Mouse (Mus musculus) neural tube, embryonic 13.5 days (tissue): ENCODE data around the gene Snx14. TPM values are rescaled to one million over a fixed set of nuclear protein-coding genes. Genes with fewer than 3 reads are reported as not detected.
A peak's percentile ranks its signal among the peaks of the same experiment; 100 is the strongest.

Source experiments
- ATAC-seq: fragments of 200-750 bp; cut with Nextera tagmentation; 2 replicates; pipeline ENCODE4 v1.8.0; 2017; ENCODE audit warnings: low read depth, mild to moderate bottlenecking, moderate TSS enrichment, moderate library complexity
- H3K27ac ChIP-seq: fragments of 300-500 bp; sonication (generic); replicated peaks from 2 replicates; pipeline ENCODE4 v1.5.1; 2015; ENCODE audit warnings: moderate library complexity, mild to moderate bottlenecking, inconsistent platforms
- H3K27me3 ChIP-seq: fragments of 300-500 bp; sonication (generic); 2 replicates; pipeline ENCODE4 v1.6.1; 2015; ENCODE audit warnings: mild to moderate bottlenecking, inconsistent platforms
- H3K36me3 ChIP-seq: fragments of 300-500 bp; sonication (generic); 2 replicates; pipeline ENCODE4 v1.6.1; 2015; ENCODE audit warnings: mild to moderate bottlenecking, inconsistent platforms
- H3K4me1 ChIP-seq: fragments of 300-500 bp; sonication (generic); replicated peaks from 2 replicates; pipeline ENCODE4 v1.6.1; 2015; ENCODE audit warnings: inconsistent platforms
- H3K4me2 ChIP-seq: fragments of 300-500 bp; sonication (generic); 2 replicates; pipeline ENCODE4 v1.6.1; 2015; ENCODE audit warnings: inconsistent platforms, mild to moderate bottlenecking, moderate library complexity
- H3K4me3 ChIP-seq: fragments of 300-500 bp; sonication (generic); 2 replicates; pipeline ENCODE4 v1.5.1; 2015; ENCODE audit warnings: mild to moderate bottlenecking, inconsistent platforms
- H3K9ac ChIP-seq: fragments of 300-500 bp; sonication (generic); 2 replicates; pipeline ENCODE4 v1.6.1; 2015; ENCODE audit warnings: moderate library complexity, mild to moderate bottlenecking, inconsistent platforms
- H3K9me3 ChIP-seq: fragments of 300-500 bp; sonication (generic); 2 replicates; pipeline ENCODE4 v1.6.1; 2016; ENCODE audit warnings: inconsistent platforms
- WGBS: fragments of 180-500 bp; shearing (Covaris S2); methylation state at CpG from one replicate; pipeline ENCODE4 v1.1.7; 2015; 5-methylcytosine and 5-hydroxymethylcytosine counted together
- polyA plus RNA-seq: library from polyadenylated mRNA; unstranded; fragments of >200 nt; fragmentation: Nextera tagmentation; extraction: Ambion mirVana; gene quantifications from 2 replicates; pipeline ENCODE4 v1.2.1, GENCODE M21; 2015

Gene Snx14
- polyA plus RNA-seq, 1 experiment from 2014 or later = 26.6 TPM

DNA sequence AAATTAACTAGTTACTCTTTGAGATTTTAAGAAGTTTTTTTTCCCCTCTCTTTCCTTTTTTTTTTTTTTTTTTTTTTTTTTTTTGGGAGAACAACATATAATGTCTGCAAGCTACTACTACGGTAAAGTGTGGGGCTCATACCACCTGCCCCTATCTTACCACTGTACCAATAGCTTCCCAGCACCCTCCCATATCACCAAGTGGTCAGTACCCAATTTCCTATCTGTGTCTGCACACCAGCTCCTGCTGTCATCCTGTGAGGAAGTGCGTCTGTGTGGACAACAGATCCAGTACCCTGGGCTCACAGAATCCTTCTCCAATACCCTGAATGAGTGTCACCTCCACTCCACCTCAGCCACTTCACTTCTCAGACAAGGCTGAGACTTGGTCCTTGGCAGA, 79.6 kb downstream of the Snx14 start:
- Histone ChIP-seq H3K4me3 (no peak overlapping the region), H3K4me1 (peaks cover 8% of the 10 kb centered on the region), H3K9me3 (no peaks in the 10 kb centered on the region), H3K27ac (no peak overlapping the region), H3K4me2 (no peak overlapping the region), H3K27me3 (no peaks in the 10 kb centered on the region), H3K9ac (no peak overlapping the region), H3K36me3 (no peaks in the 10 kb centered on the region)
- no peak for ATAC-seq
- WGBS = 87% methylated on average over 2 of the region's 2 CpGs

- Histone ChIP-seq H3K4me1 (peaks cover 14% of the 10 kb centered on the region), H3K9ac (no peak overlapping the region), H3K4me2 (no peak overlapping the region), H3K27ac (no peak overlapping the region), H3K9me3 (no peaks in the 10 kb centered on the region), H3K36me3 (no peaks in the 10 kb centered on the region), H3K27me3 (no peaks in the 10 kb centered on the region), H3K4me3 (no peak overlapping the region)
- 60% methylated on average over 3 of the region's 3 CpGs for WGBS
- ATAC-seq = no peak
Measured at GRCm38 (mm10) chr9:88357173-88357572, 81.6 kb downstream of the Snx14 start.

- Histone ChIP-seq H3K9me3 (no peaks in the 10 kb centered on the region), H3K27me3 (no peaks in the 10 kb centered on the region), H3K9ac (no peak overlapping the region), H3K27ac (no peak overlapping the region), H3K4me1 (peaks cover 11% of the 10 kb centered on the region), H3K4me3 (no peak overlapping the region), H3K4me2 (no peak overlapping the region), H3K36me3 (no peaks in the 10 kb centered on the region)
- WGBS = 87% methylated on average over 7 of the region's 7 CpGs
- ATAC-seq = no peak
Measured at GRCm38 (mm10) chr9:88353459-88353858, 85.3 kb downstream of the Snx14 start.

GRCm38 (mm10) chr9:88352741-88353140, 86.0 kb downstream of the Snx14 start:
- H3K4me1 ChIP-seq = peaks cover 11% of the 10 kb centered on the region
- WGBS = 42% methylated on average over 6 of the region's 6 CpGs
- H3K27ac ChIP-seq = 0 out of 2 replicates have a peak overlapping the region, but pooled peaks have one; percentile 20
- no peaks in the 10 kb centered on the region for H3K36me3 ChIP-seq
- no peaks in the 10 kb centered on the region for H3K27me3 ChIP-seq
- ATAC-seq = peak; percentile 69
- no peaks in the 10 kb centered on the region for H3K9me3 ChIP-seq
- no peak overlapping the region for H3K4me2 ChIP-seq
- H3K9ac ChIP-seq = no peak overlapping the region
- H3K4me3 ChIP-seq = no peak overlapping the region

DNA sequence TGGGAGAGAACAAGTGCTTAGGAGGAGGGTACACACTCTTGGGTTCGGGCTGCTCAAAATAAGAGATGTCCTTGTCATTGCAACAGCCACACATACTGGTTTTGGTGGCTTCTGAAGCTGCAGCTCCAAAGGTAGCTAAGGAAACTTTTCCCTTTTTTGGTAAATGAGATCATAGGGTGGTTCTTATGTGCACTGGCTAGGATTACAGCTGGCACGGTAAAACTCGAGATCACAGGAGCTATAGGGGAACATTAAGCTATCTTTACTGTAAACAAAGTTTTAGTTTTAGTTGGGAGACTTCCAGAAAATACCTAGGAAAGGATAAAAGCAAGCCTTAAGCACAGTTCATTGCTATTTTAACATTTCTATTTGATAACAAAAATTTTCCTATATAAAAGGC, 87.6 kb downstream of the Snx14 start:
- ATAC-seq = no peak
- Histone ChIP-seq H3K27ac (no peak overlapping the region), H3K36me3 (no peaks in the 10 kb centered on the region), H3K4me1 (peaks cover 11% of the 10 kb centered on the region), H3K4me3 (no peak overlapping the region), H3K9me3 (no peaks in the 10 kb centered on the region), H3K9ac (no peak overlapping the region), H3K4me2 (no peak overlapping the region), H3K27me3 (no peaks in the 10 kb centered on the region)
- WGBS = 74% methylated on average over 3 of the region's 3 CpGs

- Histone ChIP-seq H3K4me3 (no peak overlapping the region), H3K27ac (no peak overlapping the region), H3K4me1 (peaks cover 11% of the 10 kb centered on the region), H3K27me3 (no peaks in the 10 kb centered on the region), H3K4me2 (no peak overlapping the region), H3K9me3 (no peaks in the 10 kb centered on the region), H3K9ac (no peak overlapping the region), H3K36me3 (no peaks in the 10 kb centered on the region)
- ATAC-seq = no peak
- 81% methylated on average over 1 of the region's 1 CpGs for WGBS
Measured at GRCm38 (mm10) chr9:88350317-88350716, 88.4 kb downstream of the Snx14 start.

- Histone ChIP-seq H3K4me3 (no peak overlapping the region), H3K9me3 (no peaks in the 10 kb centered on the region), H3K27ac (no peak overlapping the region), H3K9ac (no peak overlapping the region), H3K36me3 (no peaks in the 10 kb centered on the region), H3K4me2 (no peak overlapping the region), H3K4me1 (peaks cover 11% of the 10 kb centered on the region), H3K27me3 (no peaks in the 10 kb centered on the region)
- 91% methylated on average over 6 of the region's 6 CpGs for WGBS
- ATAC-seq = no peak
Measured at GRCm38 (mm10) chr9:88348623-88349022, 90.1 kb downstream of the Snx14 start.

DNA sequence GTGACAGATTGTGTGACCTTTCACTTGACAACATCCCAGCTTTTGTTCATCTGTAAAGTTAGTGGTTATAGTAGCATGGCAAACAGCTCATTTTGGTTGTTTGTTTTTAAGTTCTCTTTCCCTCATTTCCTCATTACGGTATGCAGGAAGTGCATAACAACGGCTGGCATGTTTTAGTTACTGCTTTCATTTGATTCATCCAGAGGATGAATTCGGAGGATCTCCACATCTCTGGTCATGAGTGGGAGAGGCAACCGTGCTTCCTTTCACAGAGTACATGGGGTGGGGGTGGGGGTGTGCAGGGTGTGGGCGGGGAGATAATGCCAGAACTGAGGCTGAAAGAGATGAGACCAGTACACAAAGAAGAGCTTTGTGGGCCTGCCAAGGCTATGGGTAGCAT, 91.9 kb downstream of the Snx14 start:
- H3K4me1 ChIP-seq = no peaks in the 10 kb centered on the region
- 72% methylated on average over 5 of the region's 5 CpGs for WGBS

GRCm38 (mm10) chr9:88344424-88344823, 94.3 kb downstream of the Snx14 start:
- H3K4me3 ChIP-seq = no peak overlapping the region
- H3K4me2 ChIP-seq = no peak overlapping the region
- no peak overlapping the region for H3K9ac ChIP-seq
- no peaks in the 10 kb centered on the region for H3K27me3 ChIP-seq
- H3K27ac ChIP-seq = no peak overlapping the region
- no peak for ATAC-seq
- WGBS = 92% methylated on average over 2 of the region's 2 CpGs
- H3K9me3 ChIP-seq = no peaks in the 10 kb centered on the region
- H3K4me1 ChIP-seq = no peaks in the 10 kb centered on the region
- H3K36me3 ChIP-seq = no peaks in the 10 kb centered on the region

More for the DNA sequence above, 91.9 kb downstream of the Snx14 start:
- ATAC-seq = no peak
- no peak overlapping the region for H3K4me3 ChIP-seq
- no peak overlapping the region for H3K4me2 ChIP-seq
- no peaks in the 10 kb centered on the region for H3K36me3 ChIP-seq
- no peaks in the 10 kb centered on the region for H3K9me3 ChIP-seq
- no peak overlapping the region for H3K9ac ChIP-seq
- no peak overlapping the region for H3K27ac ChIP-seq
- H3K27me3 ChIP-seq = no peaks in the 10 kb centered on the region

GRCm38 (mm10) chr9:88342701-88343100, 96.1 kb downstream of the Snx14 start:
- Histone ChIP-seq H3K4me3 (no peak overlapping the region), H3K9me3 (no peaks in the 10 kb centered on the region), H3K4me2 (no peak overlapping the region), H3K27me3 (no peaks in the 10 kb centered on the region), H3K27ac (no peak overlapping the region), H3K4me1 (no peaks in the 10 kb centered on the region), H3K9ac (no peak overlapping the region), H3K36me3 (no peaks in the 10 kb centered on the region)
- 93% methylated on average over 3 of the region's 3 CpGs for WGBS
- ATAC-seq = no peak

- ATAC-seq = no peak
- Histone ChIP-seq H3K4me2 (no peak overlapping the region), H3K9ac (no peak overlapping the region), H3K4me1 (no peaks in the 10 kb centered on the region), H3K4me3 (no peak overlapping the region), H3K27me3 (no peaks in the 10 kb centered on the region), H3K9me3 (no peaks in the 10 kb centered on the region), H3K27ac (no peak overlapping the region), H3K36me3 (no peaks in the 10 kb centered on the region)
- WGBS = 58% methylated on average over 7 of the region's 7 CpGs
Measured at GRCm38 (mm10) chr9:88342241-88342640, 96.5 kb downstream of the Snx14 start.

DNA sequence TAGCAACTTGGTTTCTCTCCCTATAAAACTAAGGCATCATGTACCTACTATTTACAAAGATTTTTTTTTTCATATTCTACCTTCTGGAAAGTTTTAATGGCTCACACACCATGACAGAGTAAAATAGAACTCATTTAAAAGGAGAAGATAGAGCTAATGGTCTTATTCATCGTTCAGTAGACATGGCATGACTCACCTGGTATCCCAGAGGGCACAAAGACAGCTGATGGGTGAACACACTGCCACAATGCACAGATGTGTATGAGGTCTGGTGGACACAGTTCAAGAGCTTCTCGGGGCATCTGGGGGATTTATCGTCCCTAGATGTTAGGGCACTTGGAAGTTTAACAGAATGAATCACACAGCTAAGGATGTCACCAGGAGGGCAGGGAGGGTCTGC, 97.9 kb downstream of the Snx14 start:
- Histone ChIP-seq H3K4me3 (no peak overlapping the region), H3K9ac (no peak overlapping the region), H3K27ac (no peak overlapping the region), H3K27me3 (no peaks in the 10 kb centered on the region), H3K36me3 (no peaks in the 10 kb centered on the region), H3K9me3 (no peaks in the 10 kb centered on the region), H3K4me1 (no peaks in the 10 kb centered on the region), H3K4me2 (no peak overlapping the region)
- ATAC-seq = no peak
- 87% methylated on average over 3 of the region's 3 CpGs for WGBS

- Histone ChIP-seq H3K9me3 (no peaks in the 10 kb centered on the region), H3K4me1 (no peaks in the 10 kb centered on the region), H3K4me2 (no peak overlapping the region), H3K27ac (no peak overlapping the region), H3K9ac (no peak overlapping the region), H3K36me3 (no peaks in the 10 kb centered on the region), H3K27me3 (peaks cover 5% of the 10 kb centered on the region), H3K4me3 (no peak overlapping the region)
- WGBS = 86% methylated on average over 1 of the region's 2 CpGs
- ATAC-seq = no peak
Measured at GRCm38 (mm10) chr9:88335839-88336238, 102.9 kb downstream of the Snx14 start.
